Mouse (Mus musculus): Measurements from ENCODE around the gene Rnf11.

GRCm38 (mm10) chr4:109440381-109440780 lies 44.1 kb downstream of the Rnf11 start:
- TF ChIP-seq ZC3H11A (IDR thresholded peaks at IDR 0.05; ENCODE audit: low read depth, low read length) (no peak), MXI1 (IDR thresholded peaks at IDR 0.05; ENCODE audit: low read depth, low read length) (no peak), MYC (IDR thresholded peaks at IDR 0.05; ENCODE audit: low read depth, low read length) (no peak), CTCF (conservative IDR thresholded peaks at IDR 0.05 in 1 of 2, IDR thresholded peaks at IDR 0.05 in 1 of 2; ENCODE audit: low read depth in 2 of 2, low read length in 2 of 2) (no peak), POLR2AphosphoS2 (IDR thresholded peaks at IDR 0.05; ENCODE audit: low read depth, low read length) (no peak), CHD1 (IDR thresholded peaks at IDR 0.05; ENCODE audit: low read depth, low read length) (no peak)

Data from CH12.LX (cell line).